Mouse (Mus musculus) kidney, postnatal 10 days (tissue): Measurements from ENCODE around the gene Acsl4.
A peak's percentile ranks its signal among the peaks of the same experiment; 100 is the strongest.

Experiments
- DNase-seq: peaks from one replicate; pipeline ENCODE4 v3.0.0; 2021; ENCODE audit warnings: mixed read lengths

Gene Acsl4

GRCm38 (mm10) chrX:142390247-142390908 is at the start of gene Acsl4:
Gene Acsl4 (minus strand): TSS chrX:142390535.
- peak; percentile 93 for DNase-seq

GRCm38 (mm10) chrX:142437971-142438504 is 47.7 kb upstream of the Acsl4 start:
- no peak for DNase-seq

DNA sequence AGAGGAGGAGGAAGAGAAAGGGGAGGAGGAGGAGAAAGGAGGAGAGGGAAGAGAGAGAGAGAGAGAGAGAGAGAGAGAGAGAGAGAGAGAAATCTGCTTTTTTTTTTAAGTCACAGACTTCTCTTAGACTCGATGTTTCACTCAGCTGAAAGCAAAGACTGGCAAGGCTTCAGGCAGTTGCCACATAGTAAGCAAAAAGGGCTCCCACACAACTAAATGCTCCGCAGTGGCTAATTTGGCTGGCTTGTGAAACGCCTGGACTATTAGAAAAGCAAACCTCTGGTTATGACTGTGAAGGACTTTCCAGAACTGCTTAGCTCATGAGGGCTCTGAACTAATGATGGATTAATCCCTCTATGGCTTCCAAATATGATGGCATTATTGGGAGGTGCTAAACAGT is 42.5 kb upstream of the Acsl4 start:
- DNase-seq = no peak

DNA sequence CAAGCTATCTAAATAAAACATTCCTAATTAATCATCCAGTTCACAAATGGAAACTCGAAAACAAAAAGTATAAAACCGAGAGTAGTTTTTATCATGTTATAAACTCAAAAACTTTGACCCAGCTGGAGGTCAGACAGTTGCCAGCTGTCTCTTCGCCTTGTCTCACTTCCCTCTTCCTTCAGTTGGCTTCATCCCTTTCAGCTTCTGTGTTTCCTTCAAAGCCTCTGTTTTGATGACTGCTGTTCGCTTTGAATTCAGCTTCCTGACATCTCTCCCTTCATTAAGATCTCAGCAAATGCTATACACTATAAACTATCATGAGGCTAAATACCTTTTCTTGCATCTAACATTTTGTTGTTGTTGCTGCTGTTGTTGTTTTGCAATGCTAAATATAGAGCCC is 36.8 kb upstream of the Acsl4 start:
- peak; percentile 54 for DNase-seq

GRCm38 (mm10) chrX:142426628-142427027 is 36.3 kb upstream of the Acsl4 start:
- no peak for DNase-seq

GRCm38 (mm10) chrX:142413884-142414283 is 23.5 kb upstream of the Acsl4 start:
- DNase-seq = no peak

DNA sequence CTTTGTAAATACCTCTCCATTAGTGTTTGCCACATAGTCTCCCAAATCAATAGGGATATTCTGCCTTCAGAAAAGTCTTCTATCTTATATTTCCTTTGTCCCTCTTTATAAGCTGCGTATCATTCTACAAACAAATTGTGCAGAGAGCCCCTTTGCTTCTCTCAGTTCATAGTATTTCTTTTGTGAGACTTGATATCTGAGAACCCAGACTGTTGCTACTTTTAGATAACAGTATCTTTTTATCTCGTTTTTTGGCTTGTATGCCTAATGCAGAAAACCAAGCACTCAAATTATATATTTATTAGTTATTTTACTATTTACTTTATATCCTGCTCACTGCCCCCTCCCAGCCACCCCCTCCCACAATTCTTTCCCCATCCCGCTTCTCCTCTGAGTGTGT is 19.7 kb upstream of the Acsl4 start:
- DNase-seq = no peak

- DNase-seq = no peak
Measured at GRCm38 (mm10) chrX:142409338-142409737, 19.0 kb upstream of the Acsl4 start.

DNA sequence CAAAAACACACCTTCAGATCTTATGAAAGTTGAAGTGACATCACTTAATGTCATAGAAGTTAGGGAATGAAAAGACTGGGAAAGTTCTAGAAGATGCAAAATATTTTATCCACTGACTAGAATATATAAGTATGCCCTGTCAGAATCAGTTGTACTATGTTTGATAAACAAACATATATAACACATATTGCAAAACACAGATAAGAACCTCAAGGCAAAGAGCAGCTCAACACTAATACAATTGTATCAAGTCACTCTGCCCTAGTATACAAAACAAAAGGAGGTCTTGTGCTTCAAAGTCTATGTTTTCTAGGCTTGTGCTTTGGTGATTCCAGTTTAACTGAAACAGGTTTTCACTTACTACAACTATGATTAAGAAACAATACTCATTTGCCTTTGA is 12.8 kb upstream of the Acsl4 start:
- no peak for DNase-seq

GRCm38 (mm10) chrX:142398621-142399020 is 8.3 kb upstream of the Acsl4 start:
- no peak for DNase-seq

DNA sequence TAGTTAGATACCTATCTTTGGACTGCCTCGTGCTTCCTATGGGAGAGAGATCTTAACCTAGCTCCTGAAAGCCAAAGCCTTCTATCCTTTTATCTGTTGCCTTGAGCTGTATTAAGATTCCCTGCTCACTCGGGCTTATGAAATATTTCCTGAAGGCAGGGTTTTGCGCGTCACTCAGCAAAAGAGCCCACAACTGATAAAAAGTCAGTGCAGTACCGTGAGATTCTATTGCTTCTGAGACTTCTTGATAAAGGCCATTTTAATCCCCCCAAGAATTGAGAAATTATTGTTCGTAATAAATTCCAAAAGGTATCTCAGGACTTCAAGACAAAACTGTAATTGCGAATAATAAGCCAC is 552 bp upstream of the Acsl4 start:
- DNase-seq = no peak

DNA sequence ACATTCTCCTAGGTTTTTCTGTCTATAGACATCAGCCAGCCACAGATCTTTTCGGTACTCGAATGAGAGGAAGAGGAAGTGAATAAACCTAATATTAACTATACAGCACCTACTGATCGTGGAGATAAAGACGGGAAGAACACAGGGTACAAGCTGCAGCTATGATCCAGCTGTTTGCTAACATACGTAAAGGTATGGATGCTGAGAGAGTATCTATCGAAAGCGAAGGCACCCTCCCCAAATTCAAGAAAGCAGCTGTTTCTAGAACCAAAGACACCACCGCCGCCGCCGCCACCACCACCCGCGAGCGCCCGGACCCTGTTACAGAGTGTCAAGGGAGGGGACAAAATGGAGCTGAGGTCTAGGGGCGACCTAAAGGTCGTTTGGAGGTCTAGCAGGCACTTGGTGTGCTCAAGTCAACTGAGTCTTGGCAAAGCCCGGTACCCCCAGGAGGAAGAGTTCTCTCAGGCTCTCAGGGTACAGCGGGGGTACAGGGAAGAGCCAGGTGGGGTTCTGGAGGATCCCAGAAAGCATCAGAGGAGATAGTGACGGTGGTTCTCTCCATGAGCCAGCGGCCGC is 665 bp downstream of the Acsl4 start:
- peak; percentile 27 for DNase-seq

DNA sequence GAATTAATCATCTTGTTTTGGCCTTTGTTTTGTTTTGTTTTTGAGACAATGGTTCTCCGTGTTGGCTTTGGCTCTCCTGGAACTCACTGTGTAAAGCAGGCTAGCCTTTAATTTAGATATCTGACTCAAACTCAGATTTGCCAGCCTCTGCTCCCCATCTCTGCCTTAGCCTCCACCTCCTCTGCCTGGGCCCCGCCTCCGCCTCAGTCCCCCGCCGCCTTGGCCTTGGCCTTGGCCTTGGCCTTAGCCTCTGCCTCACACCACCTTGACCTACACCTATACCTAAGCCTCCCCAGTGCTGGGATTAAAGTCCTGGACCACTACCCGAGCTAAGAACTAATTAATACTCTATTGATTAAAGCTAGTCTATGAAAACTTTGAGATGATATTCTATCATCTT is 2.2 kb downstream of the Acsl4 start:
- DNase-seq = no peak

- no peak for DNase-seq
Measured at GRCm38 (mm10) chrX:142387634-142388033, 2.7 kb downstream of the Acsl4 start.

GRCm38 (mm10) chrX:142384918-142385317 is 5.4 kb downstream of the Acsl4 start:
- DNase-seq = no peak

GRCm38 (mm10) chrX:142379894-142380293 is 10.4 kb downstream of the Acsl4 start:
- DNase-seq = no peak

DNA sequence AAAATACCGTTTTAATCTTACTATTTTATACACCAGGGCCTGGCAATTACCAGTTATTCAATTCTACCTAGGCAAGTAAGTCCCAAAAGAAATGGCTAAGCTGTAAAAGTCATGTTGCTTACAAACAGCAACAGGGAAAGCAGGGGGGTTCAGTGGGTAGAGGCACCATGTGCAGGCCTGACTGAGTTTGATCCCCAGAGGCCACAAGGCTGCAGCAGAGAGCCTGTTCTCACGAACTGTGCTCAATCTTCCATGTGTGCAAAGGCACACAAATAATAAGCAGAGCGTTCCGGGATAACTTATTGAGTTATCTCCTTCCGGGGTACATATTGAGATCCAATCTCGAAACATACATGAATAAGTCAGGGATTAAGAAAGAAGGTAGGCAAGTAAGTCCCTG is 12.3 kb downstream of the Acsl4 start:
- no peak for DNase-seq

DNA sequence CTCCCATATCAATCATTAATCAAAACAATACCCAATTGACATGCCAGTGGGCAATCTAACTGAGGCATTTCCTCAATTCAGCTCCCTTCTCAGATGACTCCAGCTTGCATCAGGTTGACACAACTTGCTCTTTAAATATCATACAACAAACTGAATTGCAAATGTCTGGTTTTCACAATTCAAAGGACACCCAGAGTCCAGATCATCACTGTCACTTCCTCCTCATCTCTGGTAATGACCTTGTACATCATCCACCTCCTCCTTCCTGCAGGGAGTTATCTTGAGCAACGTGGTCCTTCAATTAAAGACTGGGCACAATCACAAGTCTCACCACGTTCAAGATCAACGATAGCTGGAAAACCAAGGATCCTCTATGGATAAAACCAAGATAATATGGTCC is 13.0 kb downstream of the Acsl4 start:
- no peak for DNase-seq

DNA sequence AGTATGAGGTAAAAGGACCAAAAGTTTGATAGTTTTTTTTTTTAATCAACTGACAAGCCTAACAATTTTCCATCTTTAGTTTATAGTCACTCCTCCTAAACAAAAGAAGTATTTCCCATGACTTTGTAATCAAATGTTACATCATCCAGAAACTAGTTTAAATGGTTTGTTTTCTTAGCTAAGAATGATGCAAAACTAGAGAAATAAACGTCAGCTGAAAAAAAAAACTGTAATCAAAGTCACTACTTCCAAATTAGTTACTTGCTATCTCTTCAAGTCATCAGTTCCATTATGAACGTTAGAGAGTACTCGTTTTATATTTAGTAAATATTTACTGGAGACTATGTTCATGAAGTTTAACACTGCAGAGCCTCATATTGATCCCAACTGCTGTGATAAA is 13.6 kb downstream of the Acsl4 start:
- DNase-seq = no peak

GRCm38 (mm10) chrX:142375519-142375918 is 14.8 kb downstream of the Acsl4 start:
- no peak for DNase-seq

GRCm38 (mm10) chrX:142372393-142372792 is 17.9 kb downstream of the Acsl4 start:
- DNase-seq = peak; percentile 59

DNA sequence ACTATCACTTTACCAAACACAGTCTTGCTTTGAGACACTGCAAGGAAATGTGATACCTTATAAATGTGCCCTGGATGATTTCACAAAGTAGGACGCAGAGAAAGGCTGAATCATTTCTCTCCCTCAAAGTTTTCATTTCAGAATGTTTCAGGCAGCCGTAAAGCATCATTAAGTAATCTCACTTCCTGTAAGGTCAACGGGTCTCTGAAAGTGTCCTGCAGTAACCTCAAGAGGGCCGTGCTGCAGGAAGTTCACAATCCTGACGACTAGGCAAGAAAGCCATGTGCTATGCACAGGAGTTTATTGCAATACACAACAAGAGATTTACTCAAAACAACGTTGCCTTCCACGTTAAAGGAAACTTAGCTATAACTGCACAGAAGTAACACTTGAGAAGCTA is 20.4 kb downstream of the Acsl4 start:
- peak; percentile 34 for DNase-seq

GRCm38 (mm10) chrX:142363882-142364281 is 26.5 kb downstream of the Acsl4 start:
- no peak for DNase-seq

- no peak for DNase-seq
Measured at GRCm38 (mm10) chrX:142359031-142359430, 31.3 kb downstream of the Acsl4 start.

DNA sequence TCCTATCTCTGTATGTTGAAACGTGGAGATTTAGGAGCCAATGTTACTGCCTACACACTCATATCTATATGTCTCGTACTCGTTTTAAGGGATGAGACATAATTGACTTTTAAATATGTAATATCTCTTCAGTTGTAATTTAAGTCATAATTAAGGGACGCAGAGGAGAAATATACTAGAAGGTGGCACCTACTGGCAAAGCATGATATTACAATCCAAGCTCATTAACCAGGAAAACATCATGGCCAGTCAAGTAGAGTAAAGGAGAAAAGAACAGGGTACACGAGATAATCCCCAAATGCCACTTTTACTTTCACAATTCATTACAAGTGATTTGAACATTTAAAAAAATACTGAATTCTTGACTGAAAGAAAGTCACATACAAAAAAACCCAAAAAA is 31.9 kb downstream of the Acsl4 start:
- DNase-seq = no peak
